Mouse (Mus musculus) right cerebral cortex, adult 18-20 months (tissue): ENCODE measurements around the gene B3glct.

Experiments used
- DNase-seq: peaks from one replicate; pipeline ENCODE4 v3.0.0; 2022; ENCODE audit warnings: mixed read lengths

B3glct gene

GRCm38 (mm10) chr5:149677196-149677595 lies 834 bp upstream of the B3glct start:
- DNase-seq = no peak

- DNase-seq = no peak
Measured at GRCm38 (mm10) chr5:149678990-149679348, 939 bp downstream of the B3glct start.

GRCm38 (mm10) chr5:149679362-149679761 lies 1.3 kb downstream of the B3glct start:
- DNase-seq = peak; percentile 12

GRCm38 (mm10) chr5:149679886-149680285 lies 1.9 kb downstream of the B3glct start:
- no peak for DNase-seq

GRCm38 (mm10) chr5:149680946-149681345 lies 2.9 kb downstream of the B3glct start:
- no peak for DNase-seq

GRCm38 (mm10) chr5:149689860-149690259 lies 11.8 kb downstream of the B3glct start:
- DNase-seq = no peak

- DNase-seq = peak; percentile 57
Measured at GRCm38 (mm10) chr5:149692548-149692947, 14.5 kb downstream of the B3glct start.

GRCm38 (mm10) chr5:149693200-149693599 lies 15.2 kb downstream of the B3glct start:
- no peak for DNase-seq

GRCm38 (mm10) chr5:149693968-149694367 lies 15.9 kb downstream of the B3glct start:
- no peak for DNase-seq

- no peak for DNase-seq
Measured at GRCm38 (mm10) chr5:149695077-149695750, 17.2 kb downstream of the B3glct start.

GRCm38 (mm10) chr5:149702770-149703169 lies 24.7 kb downstream of the B3glct start:
- DNase-seq = no peak

- no peak for DNase-seq
Measured at GRCm38 (mm10) chr5:149711545-149711944, 33.5 kb downstream of the B3glct start.

GRCm38 (mm10) chr5:149713170-149713774 lies 35.2 kb downstream of the B3glct start:
- peak; percentile 29 for DNase-seq

- DNase-seq = no peak
Measured at GRCm38 (mm10) chr5:149713834-149714233, 35.8 kb downstream of the B3glct start.

- DNase-seq = no peak
Measured at GRCm38 (mm10) chr5:149715571-149716328, 37.7 kb downstream of the B3glct start.

- no peak for DNase-seq
Measured at GRCm38 (mm10) chr5:149716329-149716690, 38.3 kb downstream of the B3glct start.

GRCm38 (mm10) chr5:149731776-149732175 lies 53.7 kb downstream of the B3glct start:
- DNase-seq = no peak

GRCm38 (mm10) chr5:149737210-149737609 lies 59.2 kb downstream of the B3glct start:
- DNase-seq = no peak

GRCm38 (mm10) chr5:149740145-149740544 lies 62.1 kb downstream of the B3glct start:
- no peak for DNase-seq

- DNase-seq = no peak
Measured at GRCm38 (mm10) chr5:149740703-149741102, 62.7 kb downstream of the B3glct start.

GRCm38 (mm10) chr5:149742286-149742685 lies 64.3 kb downstream of the B3glct start:
- DNase-seq = no peak

GRCm38 (mm10) chr5:149745079-149745478 lies 67.0 kb downstream of the B3glct start:
- DNase-seq = no peak

- no peak for DNase-seq
Measured at GRCm38 (mm10) chr5:149748640-149749580, 70.9 kb downstream of the B3glct start.
